Mouse (Mus musculus): ENCODE measurements around the gene Dmap1. TPM values are rescaled to one million over a fixed set of nuclear protein-coding genes. Genes with fewer than 3 reads are reported as not detected.

The Dmap1 gene
- 89.6 and 89.9 TPM in 2 replicates for polyA plus RNA-seq (2014; fragmentation: Nextera tagmentation; extraction: Ambion mirVana)

DNA sequence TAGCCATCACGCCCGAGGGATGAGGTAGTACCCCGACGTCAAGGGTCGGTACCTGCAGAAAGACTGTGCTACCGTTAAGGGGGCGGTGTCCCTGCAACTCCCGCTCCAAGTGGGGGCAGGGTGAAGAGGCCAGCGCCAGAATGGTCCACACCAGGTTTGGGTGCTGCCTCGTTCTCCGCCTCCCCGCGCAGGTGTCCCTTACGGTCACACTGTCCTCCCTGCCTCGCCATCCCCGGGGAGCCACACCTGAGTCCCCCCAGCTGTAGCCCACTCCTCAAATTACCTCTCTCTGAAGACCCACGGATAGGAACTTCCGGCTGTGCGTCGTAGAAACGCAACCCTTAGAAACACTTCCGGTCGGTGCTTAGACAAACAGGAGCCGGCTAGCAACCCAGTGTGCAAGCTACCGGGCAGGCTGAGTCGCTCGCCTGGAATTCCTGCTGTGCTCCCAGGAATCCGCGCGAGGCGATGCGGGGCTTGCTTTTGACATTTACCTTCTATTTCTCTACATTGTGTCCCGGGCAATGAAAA, at the start of gene Dmap1:
Dmap1 (minus strand) TSS at position 343 of the 531 bp plus-strand sequence.
- Histone ChIP-seq H3K4me3 (ENCODE audit: low read depth, low read length) (peak within 1 kb of the TSS; percentile 61), H3K4me2 (ENCODE audit: low read depth, low read length) (peak within 1 kb of the TSS; percentile 81), H3K4me1 (ENCODE audit: control insufficient read depth, insufficient read depth, low read length) (no peaks in the 10 kb centered on the region; the same call in 1 of the 2 replicates), H3K9ac (replicated peaks; ENCODE audit: low read length) (peak within 1 kb of the TSS; percentile 68), H3K36me3 (replicated peaks; ENCODE audit: control insufficient read depth, insufficient read depth, low read depth, low read length) (no peaks in the 10 kb centered on the region), H3K27ac (replicated peaks; ENCODE audit: low read depth, low read length) (no peak within 1 kb of the TSS), H3K27me3 (ENCODE audit: control insufficient read depth, insufficient read depth, low read length) (no peaks in the 10 kb centered on the region), H3K9me3 (replicated peaks; ENCODE audit: control insufficient read depth, low read length) (no peaks in the 10 kb centered on the region)
- DNase-seq (ENCODE audit: low spot score) = peak; percentile 95
- WGBS = under 1% methylated on average over 33 of the region's 33 CpGs
- ATAC-seq (replicated peaks; ENCODE audit: insufficient number of reproducible peaks, low FRiP score, low TSS enrichment, low read depth) = peak; percentile 80

DNA sequence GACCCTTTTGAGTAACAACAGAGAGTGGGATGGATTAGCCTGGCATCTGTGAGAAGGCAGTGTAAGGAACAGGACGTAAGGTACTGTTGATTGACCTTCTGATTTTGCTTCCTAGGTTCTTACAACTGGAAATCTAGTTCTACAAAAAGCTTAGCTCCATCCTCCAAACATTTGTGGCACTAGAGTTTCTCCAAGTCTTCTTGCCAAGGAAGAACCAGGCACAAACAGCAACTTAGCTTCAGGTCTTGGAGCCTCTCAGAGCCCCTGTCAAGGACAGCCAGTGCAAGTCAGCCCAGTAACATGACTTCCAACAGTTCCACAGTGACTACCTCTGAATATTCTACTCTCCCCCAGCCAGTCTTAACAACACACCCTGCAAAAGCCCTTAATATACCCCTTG, 42.0 kb upstream of the Dmap1 start, which contains the start of gene Gm12845:
Gm12845 (plus strand) TSS at position 301 of the 400 bp plus-strand sequence.
- Histone ChIP-seq H3K4me2 (ENCODE audit: low read depth, low read length) (no peak within 1 kb of the TSS), H3K4me1 (ENCODE audit: control insufficient read depth, insufficient read depth, low read length) (no peaks in the 10 kb centered on the region), H3K27me3 (ENCODE audit: control insufficient read depth, insufficient read depth, low read length) (no peaks in the 10 kb centered on the region), H3K36me3 (replicated peaks; ENCODE audit: control insufficient read depth, insufficient read depth, low read depth, low read length) (no peaks in the 10 kb centered on the region), H3K9me3 (replicated peaks; ENCODE audit: control insufficient read depth, low read length) (no peaks in the 10 kb centered on the region), H3K9ac (replicated peaks; ENCODE audit: low read length) (no peak within 1 kb of the TSS), H3K4me3 (ENCODE audit: low read depth, low read length) (no peak within 1 kb of the TSS), H3K27ac (replicated peaks; ENCODE audit: low read depth, low read length) (no peak within 1 kb of the TSS)
- no peak for DNase-seq (ENCODE audit: low spot score)
- WGBS = 79% methylated on average over 1 of the region's 1 CpGs
- ATAC-seq (replicated peaks; ENCODE audit: insufficient number of reproducible peaks, low FRiP score, low TSS enrichment, low read depth) = no peak

DNA sequence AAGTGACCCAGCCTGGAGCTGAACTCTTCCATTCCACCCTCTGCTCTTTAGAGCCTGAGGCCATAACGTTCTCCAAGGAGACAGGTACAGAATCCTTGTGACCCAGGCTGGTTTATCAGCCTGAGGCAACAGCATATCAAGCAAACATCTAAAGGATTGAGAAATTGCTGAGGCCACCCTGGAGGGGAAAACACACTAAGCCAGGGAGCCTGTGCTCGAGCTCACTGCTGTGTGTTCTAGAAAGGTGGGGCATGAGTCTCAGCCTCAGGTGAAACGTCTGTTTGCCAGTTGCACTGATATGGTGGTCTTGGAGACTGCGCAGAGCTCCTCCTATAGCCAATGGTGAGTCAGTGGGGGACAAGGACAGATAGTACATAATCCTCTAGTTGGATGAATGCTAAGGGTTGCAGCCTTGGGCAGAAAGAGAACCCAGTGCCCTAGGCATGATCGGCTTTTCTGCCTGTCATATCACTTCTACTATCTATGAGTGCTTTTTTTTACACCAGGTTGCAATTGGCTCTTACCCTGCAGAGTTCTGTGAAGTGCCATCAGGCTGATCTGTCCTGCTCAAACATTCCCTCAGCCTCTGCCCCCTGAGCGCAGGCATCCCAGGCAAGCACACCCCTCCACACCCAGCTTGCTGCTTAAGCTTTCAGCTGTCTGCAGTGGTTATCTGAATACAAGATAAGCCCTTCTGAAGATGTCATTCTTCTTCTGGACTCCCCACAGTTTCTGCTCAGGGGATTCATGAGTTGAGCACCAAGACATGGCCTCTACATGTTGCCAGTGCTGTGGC, 31.4 kb upstream of the Dmap1 start:
- no peak overlapping the region for H3K4me2 ChIP-seq (ENCODE audit: low read depth, low read length)
- H3K27me3 ChIP-seq (ENCODE audit: control insufficient read depth, insufficient read depth, low read length) = no peaks in the 10 kb centered on the region
- DNase-seq (ENCODE audit: low spot score) (no peak), ATAC-seq (replicated peaks; ENCODE audit: insufficient number of reproducible peaks, low FRiP score, low TSS enrichment, low read depth) (no peak)
- no peak overlapping the region for H3K27ac ChIP-seq (replicated peaks; ENCODE audit: low read depth, low read length)
- H3K36me3 ChIP-seq (replicated peaks; ENCODE audit: control insufficient read depth, insufficient read depth, low read depth, low read length) = no peaks in the 10 kb centered on the region
- H3K9me3 ChIP-seq (replicated peaks; ENCODE audit: control insufficient read depth, low read length) = no peaks in the 10 kb centered on the region
- H3K4me3 ChIP-seq (ENCODE audit: low read depth, low read length) = no peak overlapping the region
- 76% methylated on average over 6 of the region's 6 CpGs for WGBS
- H3K9ac ChIP-seq (replicated peaks; ENCODE audit: low read length) = no peak overlapping the region
- no peaks in the 10 kb centered on the region for H3K4me1 ChIP-seq (ENCODE audit: control insufficient read depth, insufficient read depth, low read length)

GRCm38 (mm10) chr4:117712314-117712713, 30.2 kb upstream of the Dmap1 start:
- no peaks in the 10 kb centered on the region for H3K9me3 ChIP-seq (replicated peaks; ENCODE audit: control insufficient read depth, low read length)
- no peak overlapping the region for H3K4me2 ChIP-seq (ENCODE audit: low read depth, low read length)
- 81% methylated on average over 3 of the region's 3 CpGs for WGBS
- H3K4me3 ChIP-seq (ENCODE audit: low read depth, low read length) = no peak overlapping the region
- H3K36me3 ChIP-seq (replicated peaks; ENCODE audit: control insufficient read depth, insufficient read depth, low read depth, low read length) = no peaks in the 10 kb centered on the region
- no peak overlapping the region for H3K27ac ChIP-seq (replicated peaks; ENCODE audit: low read depth, low read length)
- no peak for ATAC-seq (replicated peaks; ENCODE audit: insufficient number of reproducible peaks, low FRiP score, low TSS enrichment, low read depth)
- no peaks in the 10 kb centered on the region for H3K27me3 ChIP-seq (ENCODE audit: control insufficient read depth, insufficient read depth, low read length)
- H3K4me1 ChIP-seq (ENCODE audit: control insufficient read depth, insufficient read depth, low read length) = no peaks in the 10 kb centered on the region
- DNase-seq (ENCODE audit: low spot score) = no peak
- no peak overlapping the region for H3K9ac ChIP-seq (replicated peaks; ENCODE audit: low read length)

DNA sequence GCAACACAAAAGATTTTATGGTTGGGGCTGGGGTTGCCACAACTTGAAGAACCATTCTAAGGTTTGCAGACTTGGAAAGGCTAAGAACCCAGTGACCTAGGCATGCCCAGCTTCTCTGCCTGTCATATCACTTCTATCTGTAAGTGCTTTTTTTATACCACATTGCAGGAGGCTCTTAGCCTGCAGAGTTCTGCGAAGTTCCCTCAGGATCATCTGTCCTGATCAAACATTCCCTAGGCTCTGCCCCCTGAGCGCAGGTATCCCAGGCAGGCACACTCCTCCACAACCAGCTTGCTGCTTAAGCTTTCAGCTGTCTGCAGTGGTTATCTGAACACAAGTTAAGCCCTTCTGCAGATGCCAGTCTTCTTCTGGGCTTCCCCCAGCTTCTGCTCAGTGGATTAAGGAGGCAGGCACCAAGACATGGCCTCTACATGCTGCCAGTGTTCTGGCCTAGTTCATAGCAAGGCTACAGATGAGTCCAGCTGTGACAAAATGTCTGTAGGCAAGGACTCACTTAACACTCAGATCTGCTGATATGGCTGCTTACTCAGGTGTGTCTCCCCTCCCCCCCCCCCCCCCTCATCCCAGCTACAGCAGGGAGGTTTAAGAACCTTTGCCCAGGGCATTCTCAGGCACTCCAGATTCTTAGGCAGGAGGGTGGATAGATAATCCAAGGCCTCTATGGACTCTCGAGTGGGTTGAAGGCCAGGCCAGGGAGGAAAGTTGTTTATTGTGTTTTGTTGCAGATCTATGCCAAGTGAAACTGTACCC, 26.9 kb upstream of the Dmap1 start:
- Histone ChIP-seq H3K4me2 (ENCODE audit: low read depth, low read length) (no peak overlapping the region), H3K4me3 (ENCODE audit: low read depth, low read length) (no peak overlapping the region), H3K9me3 (replicated peaks; ENCODE audit: control insufficient read depth, low read length) (no peaks in the 10 kb centered on the region), H3K4me1 (ENCODE audit: control insufficient read depth, insufficient read depth, low read length) (no peaks in the 10 kb centered on the region), H3K9ac (replicated peaks; ENCODE audit: low read length) (no peak overlapping the region), H3K27me3 (ENCODE audit: control insufficient read depth, insufficient read depth, low read length) (no peaks in the 10 kb centered on the region), H3K27ac (replicated peaks; ENCODE audit: low read depth, low read length) (no peak overlapping the region), H3K36me3 (replicated peaks; ENCODE audit: control insufficient read depth, insufficient read depth, low read depth, low read length) (no peaks in the 10 kb centered on the region)
- ATAC-seq (replicated peaks; ENCODE audit: insufficient number of reproducible peaks, low FRiP score, low TSS enrichment, low read depth) = no peak
- no peak for DNase-seq (ENCODE audit: low spot score)
- 80% methylated on average over 3 of the region's 3 CpGs for WGBS

DNA sequence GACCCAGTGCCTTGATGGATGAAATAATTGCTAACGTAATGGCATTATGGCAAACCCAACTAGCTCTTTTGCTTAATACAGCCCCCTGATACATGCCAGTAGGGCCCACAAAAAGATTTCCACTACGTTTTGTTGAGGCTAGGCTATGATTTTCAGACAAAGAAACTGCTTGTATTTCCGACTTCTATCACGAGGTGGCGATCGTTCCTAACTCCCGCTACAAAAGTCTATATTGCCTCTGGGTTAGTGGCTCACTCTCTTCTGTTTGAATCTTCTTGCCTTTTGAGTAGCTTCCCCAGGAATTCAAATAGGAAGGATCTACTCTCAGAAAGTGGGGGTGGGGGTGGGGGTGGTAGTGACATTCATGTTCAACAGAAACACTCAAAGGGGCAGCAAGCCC, 23.3 kb upstream of the Dmap1 start:
- no peaks in the 10 kb centered on the region for H3K9me3 ChIP-seq (replicated peaks; ENCODE audit: control insufficient read depth, low read length)
- DNase-seq (ENCODE audit: low spot score) = peak; percentile 85
- 6% methylated on average over 7 of the region's 7 CpGs for WGBS
- no peaks in the 10 kb centered on the region for H3K36me3 ChIP-seq (replicated peaks; ENCODE audit: control insufficient read depth, insufficient read depth, low read depth, low read length)
- ATAC-seq (replicated peaks; ENCODE audit: insufficient number of reproducible peaks, low FRiP score, low TSS enrichment, low read depth) = no peak
- H3K4me1 ChIP-seq (ENCODE audit: control insufficient read depth, insufficient read depth, low read length) = no peaks in the 10 kb centered on the region
- no peak overlapping the region for H3K4me3 ChIP-seq (ENCODE audit: low read depth, low read length)
- H3K27ac ChIP-seq (replicated peaks; ENCODE audit: low read depth, low read length) = no peak overlapping the region
- H3K4me2 ChIP-seq (ENCODE audit: low read depth, low read length) = no peak overlapping the region
- H3K9ac ChIP-seq (replicated peaks; ENCODE audit: low read length) = no peak overlapping the region
- H3K27me3 ChIP-seq (ENCODE audit: control insufficient read depth, insufficient read depth, low read length) = no peaks in the 10 kb centered on the region

DNA sequence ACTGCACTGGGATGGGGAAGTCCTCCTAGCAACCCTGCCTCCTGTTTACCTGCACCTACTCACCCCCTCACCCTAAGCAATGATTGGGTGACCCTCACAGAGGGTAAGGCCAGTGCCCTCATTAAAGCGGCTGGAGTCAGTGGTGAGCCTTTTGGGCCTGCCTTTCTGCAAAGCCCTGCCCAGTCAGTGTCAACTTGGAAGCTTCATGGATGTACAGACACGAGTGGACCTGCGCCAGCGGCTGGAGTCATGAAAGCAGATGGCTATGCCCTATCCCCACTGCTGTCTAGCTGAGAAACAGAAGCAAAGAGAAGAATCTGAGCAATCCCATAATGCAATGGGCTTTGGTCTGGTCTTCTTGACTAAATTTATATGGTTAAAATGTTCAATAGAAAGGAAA, 4.3 kb upstream of the Dmap1 start:
- H3K4me1 ChIP-seq (ENCODE audit: control insufficient read depth, insufficient read depth, low read length) = no peaks in the 10 kb centered on the region
- no peak overlapping the region for H3K27ac ChIP-seq (replicated peaks; ENCODE audit: low read depth, low read length)
- no peaks in the 10 kb centered on the region for H3K9me3 ChIP-seq (replicated peaks; ENCODE audit: control insufficient read depth, low read length)
- DNase-seq (ENCODE audit: low spot score) (no peak), ATAC-seq (replicated peaks; ENCODE audit: insufficient number of reproducible peaks, low FRiP score, low TSS enrichment, low read depth) (no peak)
- 82% methylated on average over 4 of the region's 4 CpGs for WGBS
- no peaks in the 10 kb centered on the region for H3K36me3 ChIP-seq (replicated peaks; ENCODE audit: control insufficient read depth, insufficient read depth, low read depth, low read length)
- H3K9ac ChIP-seq (replicated peaks; ENCODE audit: low read length) = no peak overlapping the region
- H3K27me3 ChIP-seq (ENCODE audit: control insufficient read depth, insufficient read depth, low read length) = no peaks in the 10 kb centered on the region
- no peak overlapping the region for H3K4me2 ChIP-seq (ENCODE audit: low read depth, low read length)
- H3K4me3 ChIP-seq (ENCODE audit: low read depth, low read length) = no peak overlapping the region

All from embryonic facial prominence, embryonic 11.5 days (tissue).